Mouse (Mus musculus) layer of hippocampus, adult 18-20 months (tissue): Measurements from ENCODE around the gene Celsr2. TPM values are rescaled to one million over a fixed set of nuclear protein-coding genes. Genes with fewer than 3 reads are reported as not detected.

ENCODE experiments used
- DNase-seq, 2 experiments: peaks; one replicate each; pipeline ENCODE4 v3.0.0; 2022; ENCODE audit warnings: low spot score in 2 of 2
- long read RNA-seq: library from polyadenylated mRNA; stranded (forward); transcript quantifications from one replicate; pipeline ENCODE4 v2.0.0, GENCODE M21; 2021
- total RNA-seq, 2 experiments: library from RNA; stranded (reverse); gene quantifications; 2 replicates each; pipeline ENCODE4 v1.2.3; 2021

The Celsr2 gene
- 100 to 1,000 TPM; 172 to 173 TPM for total RNA-seq
- long read RNA-seq, full-length matches to known transcripts: 15 of 158 reads
- long read RNA-seq, partial matches to known transcripts: 116 of 158 reads
- long read RNA-seq, other reads (novel, unspliced or antisense): 27 of 158 reads

DNA sequence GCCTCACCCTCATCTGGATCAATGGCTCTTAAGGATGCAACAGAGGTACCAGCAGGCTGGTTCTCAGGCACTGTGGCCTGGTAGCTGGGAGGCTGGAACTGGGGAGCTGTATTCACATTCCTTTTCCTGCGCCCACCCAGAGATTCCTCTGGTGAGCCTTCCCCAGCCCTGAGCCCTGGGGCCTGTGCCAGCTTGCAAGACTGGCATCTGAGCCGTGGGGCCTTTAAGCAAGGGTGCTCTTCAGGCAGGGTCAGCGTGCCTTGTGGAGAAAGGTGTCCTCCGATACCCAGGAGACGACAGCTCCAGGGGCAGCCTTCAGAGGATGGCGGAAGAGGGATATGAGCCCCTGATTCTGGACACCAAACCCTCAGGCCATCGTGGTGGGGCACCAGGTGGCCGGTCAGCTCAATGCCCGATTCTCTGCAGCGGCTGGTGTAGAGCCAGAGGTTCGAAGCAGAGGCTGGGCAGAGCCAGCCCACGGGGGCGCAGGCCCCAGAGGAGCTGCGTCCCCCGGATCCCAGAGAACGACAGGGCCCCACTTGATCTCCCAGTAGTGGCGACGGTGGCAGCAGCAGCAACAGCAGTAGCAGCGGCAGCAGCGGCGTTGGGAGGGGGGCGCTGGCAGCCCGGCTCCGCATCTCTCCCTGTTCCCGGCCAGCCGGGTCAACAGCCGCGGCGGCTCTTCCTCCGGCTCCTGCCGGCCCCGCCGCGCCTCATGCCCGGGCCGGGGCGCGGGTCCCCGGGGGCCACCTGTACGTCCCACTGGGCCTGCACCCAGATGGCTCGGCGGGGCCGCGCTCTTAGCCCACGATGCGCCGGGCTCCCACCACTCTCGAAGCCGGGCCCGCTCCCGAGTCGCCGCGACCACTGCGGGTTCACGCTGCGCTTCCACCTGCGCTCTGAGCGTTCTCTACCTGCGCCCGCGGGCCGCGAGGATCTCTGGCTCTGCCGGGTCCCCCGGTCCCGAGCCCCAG, at the start of gene Celsr2:
TSS of gene Celsr2 (minus strand) at position 696 of the 974 bp plus-strand sequence.
- DNase-seq: no peak

GRCm38 (mm10) chr3:108458866-108459265, 43.5 kb upstream of the Celsr2 start:
- DNase-seq: no peak

DNA sequence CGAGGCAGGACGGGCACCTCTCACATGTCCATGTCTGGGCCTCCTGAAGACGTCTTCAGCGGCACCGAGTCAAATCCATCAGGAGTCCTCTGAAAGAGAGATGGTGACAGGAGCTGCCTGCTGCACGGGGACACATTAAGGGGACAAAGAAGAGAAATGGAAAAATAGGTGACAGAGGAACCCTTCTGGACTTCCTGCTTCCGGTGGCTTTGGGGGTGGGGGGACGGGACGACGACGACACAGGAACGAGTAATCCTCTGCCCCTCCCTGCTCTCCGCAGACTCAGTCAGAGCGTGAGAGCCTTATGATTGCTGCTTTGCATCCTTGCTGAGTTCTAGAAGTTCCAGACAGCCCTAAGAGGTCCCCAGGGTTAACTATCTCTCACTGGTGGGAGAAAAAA, 43.0 kb upstream of the Celsr2 start:
- no peak for DNase-seq

DNA sequence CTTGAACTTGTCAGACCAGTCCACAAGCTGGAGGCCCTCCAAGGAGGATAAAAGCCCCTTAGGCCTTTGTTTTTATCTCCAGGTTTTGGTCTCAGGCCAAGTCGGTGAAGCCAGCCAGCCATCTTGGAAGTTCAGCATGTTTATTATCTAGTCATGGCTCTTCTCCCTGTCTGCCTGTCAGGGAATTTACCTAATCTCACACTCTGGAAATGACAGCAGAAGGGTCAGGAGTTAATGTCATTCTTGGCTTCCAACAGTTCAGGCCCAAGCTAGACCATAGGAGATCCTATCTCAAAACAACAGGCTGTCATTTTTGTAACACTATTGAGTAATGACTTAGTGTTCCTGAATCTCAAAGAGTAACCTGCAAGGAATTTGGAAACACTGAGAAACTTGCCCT, 38.8 kb upstream of the Celsr2 start:
- no peak for DNase-seq

DNA sequence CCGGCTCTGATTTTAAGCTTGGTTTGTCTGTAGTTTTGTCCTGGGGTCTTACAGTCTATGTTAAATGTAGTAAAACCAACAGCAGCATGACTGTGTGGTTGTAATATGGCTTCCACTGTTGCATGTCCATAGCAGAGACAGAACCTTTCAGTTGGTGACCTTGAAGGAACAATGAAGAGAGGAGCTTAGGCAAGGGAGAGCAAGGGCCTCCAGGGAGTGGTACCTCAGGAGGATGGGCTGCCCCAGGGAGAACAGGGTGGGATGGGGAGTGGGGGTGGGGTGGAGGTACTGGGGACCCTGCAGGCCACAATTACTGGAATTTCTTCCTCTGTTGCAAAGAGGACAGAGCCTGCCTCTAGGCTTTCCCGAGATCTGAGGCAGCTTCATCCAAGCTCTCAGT, 36.6 kb upstream of the Celsr2 start:
- no peak for DNase-seq

DNA sequence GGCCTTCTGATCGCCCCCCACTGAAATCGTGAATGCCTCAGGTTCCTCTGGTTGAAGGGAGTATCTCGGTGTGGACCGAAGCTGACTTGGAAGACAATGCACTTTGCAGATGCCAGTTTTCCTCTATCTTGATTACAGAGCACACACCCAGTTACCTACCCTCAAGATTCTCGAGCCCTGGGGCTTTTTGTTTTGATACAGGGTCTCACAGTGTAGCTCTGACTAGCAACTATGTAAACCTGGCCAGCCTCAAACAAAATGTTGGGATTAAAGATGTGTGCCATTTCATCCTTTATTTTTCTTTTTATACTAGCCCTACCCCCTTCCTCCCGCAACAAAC, 30.0 kb upstream of the Celsr2 start:
- no peak for DNase-seq

DNA sequence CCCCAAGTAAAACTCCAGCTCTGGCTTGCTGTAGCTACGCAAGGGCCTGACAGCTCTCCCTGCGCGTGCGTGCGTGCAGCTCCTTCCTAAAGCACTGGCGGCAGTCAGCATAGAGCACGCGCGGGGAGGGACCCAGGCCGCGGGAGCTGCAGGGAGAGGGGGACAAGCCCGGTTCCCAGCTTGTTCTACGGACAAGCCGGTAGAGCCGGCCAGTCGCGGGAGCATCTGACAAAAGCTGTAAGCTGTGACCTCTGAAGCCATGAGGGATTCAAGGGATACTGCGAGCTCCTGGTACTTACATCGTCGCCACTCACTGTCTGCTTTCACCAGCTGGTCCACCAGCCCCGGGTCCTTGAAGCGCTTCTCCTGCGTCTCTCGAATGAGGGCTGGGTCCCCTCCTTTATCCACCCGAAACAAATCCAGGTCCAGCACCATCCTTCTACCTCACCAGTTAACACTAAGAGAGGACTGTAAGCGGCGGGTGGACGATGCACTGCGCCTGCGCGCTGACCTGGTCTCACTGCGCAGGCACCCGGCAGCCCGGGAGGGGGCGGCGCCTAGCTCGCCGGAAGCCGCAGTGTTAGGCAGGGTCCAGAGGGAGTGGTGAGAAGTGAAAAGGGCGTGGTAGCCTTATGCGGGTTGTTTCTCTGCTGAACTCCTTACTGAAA, 29.5 kb upstream of the Celsr2 start, which contains the start of gene Sars:
TSS of gene Sars (minus strand) at position 512 of the 668 bp plus-strand sequence.
- DNase-seq: peak; percentile 83 to 94

GRCm38 (mm10) chr3:108444029-108444428, 28.7 kb upstream of the Celsr2 start:
- peak in 1 of 2 experiments; percentile 46 for DNase-seq

- DNase-seq: no peak
Measured at GRCm38 (mm10) chr3:108436380-108436714, 21.0 kb upstream of the Celsr2 start.

DNA sequence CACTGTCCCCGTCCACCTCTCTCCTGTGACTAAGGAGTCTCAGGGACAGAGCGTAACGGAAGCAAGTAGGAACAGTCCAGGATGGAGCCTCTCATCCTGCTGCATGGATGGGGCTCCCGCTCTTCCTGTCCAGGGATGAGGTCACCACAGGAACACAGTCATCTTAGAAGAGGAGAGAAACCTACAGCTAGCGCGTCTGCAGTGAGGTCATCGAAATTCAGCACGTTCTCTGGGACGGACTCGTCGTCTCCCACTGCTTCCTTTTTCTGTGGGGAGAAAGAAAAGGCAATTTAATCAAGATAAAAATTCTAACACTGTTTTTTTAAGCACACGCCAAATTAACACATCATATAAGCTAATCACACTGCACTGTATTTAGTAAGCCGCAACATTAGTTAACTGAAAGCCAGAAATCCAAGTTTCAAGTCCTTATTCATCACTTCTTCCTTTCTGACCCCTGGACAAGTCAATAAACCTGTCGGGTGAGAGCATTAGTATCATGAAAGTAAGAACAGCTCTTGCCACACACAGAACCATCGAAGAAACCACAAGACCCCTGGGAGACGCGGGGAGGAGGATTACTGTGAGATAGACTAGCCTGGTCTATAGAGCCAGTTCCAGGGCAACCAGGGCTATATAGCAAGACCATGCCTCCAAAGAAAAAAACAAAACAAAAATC, 20.5 kb upstream of the Celsr2 start:
- no peak for DNase-seq

DNA sequence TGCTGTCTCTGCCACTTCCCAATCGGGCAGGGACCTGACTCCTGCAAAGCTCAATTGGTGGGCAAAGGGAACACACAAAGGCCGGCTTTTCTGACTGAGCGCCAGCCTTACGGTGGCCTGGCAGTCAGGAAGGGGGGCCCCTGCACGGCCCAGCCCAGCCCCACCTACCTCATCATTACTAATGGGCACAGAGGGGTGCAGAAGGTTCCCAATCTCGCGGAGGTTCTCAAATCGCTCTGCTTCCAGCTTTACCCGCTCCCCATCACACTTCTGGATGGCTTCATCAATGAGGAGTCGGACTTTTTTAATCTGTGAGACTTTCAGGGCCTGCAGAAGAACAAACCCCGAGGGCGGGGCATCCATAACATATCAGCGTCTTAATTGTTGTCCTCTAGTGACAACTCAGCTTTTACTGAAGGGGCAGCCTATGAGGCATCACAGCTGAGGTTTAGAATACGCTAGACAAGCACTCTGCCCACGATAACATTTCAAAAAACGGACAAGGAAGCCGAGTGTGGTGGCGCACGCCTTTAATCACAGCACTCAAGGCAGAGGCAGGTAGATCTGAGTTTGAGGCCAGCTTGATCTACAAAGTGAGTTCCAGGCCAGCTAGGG, 18.6 kb upstream of the Celsr2 start:
- no peak for DNase-seq

DNA sequence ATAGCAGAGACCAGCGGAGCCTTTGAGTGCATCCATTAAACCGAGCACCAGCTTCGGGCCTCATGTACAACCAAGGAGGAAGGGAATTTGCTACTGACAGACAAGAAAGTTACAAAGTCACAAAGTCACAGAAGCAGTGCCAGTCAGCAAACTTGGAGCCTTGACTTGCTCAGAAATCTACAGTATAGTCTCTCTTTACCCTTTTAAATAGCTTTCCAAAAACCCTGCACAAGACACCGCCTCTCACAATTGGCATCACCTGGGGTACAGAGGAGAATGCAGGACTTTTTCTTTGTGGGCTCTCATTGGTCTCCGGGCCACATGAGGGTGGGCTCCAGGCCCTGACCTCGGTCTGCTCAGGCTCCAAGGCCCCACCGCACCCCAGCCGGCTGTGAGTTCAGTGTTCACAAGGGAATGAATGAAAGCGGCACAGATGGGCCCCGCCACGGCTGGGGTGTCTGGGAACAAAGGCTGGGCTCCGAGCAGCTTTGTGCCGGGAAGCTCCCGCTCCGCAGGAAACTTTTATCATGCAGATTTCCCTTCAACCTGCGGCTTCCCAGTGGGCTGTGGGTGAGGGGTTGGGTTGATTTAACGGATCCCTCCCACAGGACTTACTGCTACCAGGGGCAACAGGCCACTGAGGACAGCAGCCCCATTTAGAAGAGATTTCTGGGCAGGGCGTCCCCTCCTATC, 18.0 kb upstream of the Celsr2 start:
- DNase-seq: no peak

DNA sequence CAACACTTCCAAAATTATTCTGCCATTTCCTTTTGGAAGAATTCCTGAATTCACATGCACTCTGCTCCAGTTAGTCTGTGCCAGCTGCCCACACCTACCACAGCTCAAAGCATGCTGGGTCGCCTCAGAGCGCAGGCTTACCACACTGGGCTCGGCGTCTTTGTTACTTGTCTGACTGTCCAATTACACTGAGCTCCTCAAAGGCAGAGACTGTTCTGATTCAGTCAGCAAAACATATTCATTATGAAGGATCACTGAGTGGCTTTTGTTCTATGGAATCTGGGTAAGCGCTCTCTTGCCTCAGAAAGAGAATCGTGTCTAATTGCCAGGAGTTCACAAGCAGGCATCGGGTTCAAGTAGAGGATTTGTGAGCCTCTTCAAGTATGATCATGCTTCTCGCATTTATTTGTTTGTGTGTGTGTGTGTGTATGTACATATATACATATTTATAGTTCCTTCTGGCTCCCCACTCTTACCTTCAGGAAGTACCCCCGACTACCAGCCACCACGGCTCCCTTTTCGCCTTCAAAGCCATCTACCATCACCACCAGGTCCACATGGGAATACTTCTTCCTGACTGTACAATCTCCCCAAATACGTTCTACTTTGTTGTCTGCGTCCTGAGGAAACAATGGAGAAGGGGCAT, 17.3 kb upstream of the Celsr2 start:
- DNase-seq: peak in 1 of 2 experiments; percentile 66

GRCm38 (mm10) chr3:108425624-108426018, 10.3 kb upstream of the Celsr2 start:
- no peak for DNase-seq

DNA sequence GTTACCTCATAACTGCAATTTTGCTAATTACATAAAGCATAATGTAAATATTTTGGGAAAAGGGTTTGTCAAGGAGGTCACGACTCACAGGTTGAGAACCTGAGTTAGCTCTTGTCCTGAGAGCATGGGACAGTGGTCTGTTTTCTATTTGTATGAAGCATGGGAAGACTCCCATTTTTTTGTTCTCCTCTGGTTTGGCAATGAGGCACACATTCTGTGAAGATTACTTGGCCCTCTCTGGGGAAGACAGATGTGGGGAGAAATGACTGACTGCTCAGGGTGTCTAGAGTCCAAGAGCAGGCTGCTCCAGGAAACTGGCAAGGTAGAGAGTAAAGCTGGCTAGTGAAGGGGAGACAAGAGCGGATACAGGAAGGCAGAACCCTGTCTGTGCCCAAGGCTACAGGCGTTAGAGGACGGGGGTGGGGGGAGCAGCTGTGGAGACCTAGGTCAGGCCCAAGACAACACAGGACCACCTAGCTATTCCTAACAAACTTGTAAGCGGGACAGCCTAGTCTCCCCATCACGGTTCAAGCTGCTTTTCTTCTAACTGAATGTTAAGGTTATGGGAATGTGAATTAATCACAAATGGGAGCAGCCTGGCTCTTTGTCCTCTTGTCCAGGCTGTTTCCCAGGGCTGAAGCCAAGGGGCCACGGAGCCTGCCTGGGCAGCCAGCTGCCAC, 9.7 kb upstream of the Celsr2 start:
- no peak for DNase-seq

DNA sequence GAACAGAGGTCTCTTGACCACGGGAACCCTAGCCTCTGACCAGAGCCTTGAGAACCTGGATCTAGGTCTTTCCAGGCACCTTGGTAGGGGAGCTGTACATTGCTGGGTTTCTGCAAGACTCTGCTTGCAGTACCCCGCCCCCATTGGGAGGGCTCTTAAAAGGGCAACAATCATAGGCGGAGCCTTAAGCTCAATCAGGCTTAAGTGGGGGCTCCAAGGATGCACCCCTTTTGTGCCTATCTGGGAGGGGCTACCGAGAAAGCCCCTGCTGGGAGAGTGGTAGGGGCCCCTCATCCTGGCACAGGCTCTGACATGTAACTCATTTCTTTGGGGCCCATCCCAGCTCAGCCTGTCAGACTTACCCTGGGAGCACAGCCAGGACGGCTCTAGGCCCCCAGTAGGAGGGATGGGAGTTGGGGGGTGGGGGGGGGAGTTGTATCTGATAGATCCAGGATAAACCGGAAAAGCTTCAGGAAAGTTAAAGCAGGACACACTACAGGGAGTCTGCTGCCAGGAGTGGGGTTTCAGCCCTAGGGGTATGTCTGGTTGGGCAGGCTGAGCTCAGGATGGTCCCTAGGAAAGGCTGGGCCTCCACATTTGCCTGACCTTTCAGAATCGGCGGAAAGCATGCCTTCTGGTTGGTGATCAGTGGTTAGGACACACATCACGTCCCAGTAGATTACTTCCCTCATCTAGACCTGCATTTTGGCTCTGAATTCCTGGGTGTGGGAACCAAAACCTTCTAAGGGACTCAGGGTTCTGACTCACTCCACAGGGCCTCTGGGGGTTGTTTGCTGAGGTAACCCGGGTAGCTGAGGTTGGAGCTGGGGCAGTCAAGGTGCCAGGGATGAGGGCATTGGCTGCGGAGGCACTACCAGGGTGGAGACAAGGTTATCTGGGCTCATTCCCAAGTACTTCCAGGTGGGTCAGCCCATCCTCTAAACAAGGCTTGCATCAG, 8.8 kb upstream of the Celsr2 start:
- peak; percentile 48 to 71 for DNase-seq

DNA sequence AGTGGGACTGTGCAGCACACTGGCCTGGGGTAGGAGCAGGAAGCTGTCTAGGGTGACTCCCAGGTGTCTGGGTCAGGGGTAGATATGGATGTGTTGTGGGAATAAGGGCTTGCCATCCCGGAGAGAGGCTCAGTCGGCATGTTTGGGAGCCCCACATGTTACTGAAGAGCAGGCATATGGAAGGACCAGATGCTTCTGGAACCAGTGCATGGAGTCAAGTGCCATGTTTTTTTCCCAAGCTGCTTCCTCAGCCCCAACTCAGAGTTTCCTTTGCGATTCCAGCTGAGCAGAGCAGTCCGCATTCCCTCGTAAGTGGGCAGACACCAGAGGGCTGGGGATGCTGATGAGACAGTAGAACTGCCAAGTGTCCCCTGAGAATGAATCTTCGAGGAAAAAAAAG, 7.7 kb upstream of the Celsr2 start:
- DNase-seq: peak in 1 of 2 experiments; percentile 57

DNA sequence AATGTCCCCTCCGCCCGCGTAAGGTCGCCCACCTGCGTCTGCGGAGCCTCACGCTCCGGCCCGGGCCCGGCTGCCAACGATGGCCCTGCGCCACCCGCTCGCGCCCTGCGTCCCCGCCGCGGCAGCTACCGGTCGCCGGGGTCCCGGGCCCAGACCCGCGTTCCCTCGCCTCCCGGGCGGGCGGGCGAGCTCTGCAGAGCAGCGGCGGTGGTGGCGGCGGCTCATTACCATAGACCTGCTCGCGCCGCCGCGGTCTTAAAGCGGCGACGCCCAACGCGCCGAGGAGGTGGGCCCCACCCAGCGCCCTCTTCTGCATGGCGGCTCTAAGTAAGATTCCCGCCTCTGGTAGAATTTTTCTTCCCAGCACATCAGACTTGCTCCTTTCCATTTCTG, 475 bp upstream of the Celsr2 start:
- peak; percentile 74 to 89 for DNase-seq
